Mouse (Mus musculus): ENCODE results near the gene Ctsw. TPM values are rescaled to one million over a fixed set of nuclear protein-coding genes. Genes with fewer than 3 reads are reported as not detected.
A peak's percentile ranks its signal among the peaks of the same experiment; 100 is the strongest.
"Not testable (repeated sequence)": the region's sequence is repeated elsewhere in the genome, so short reads cannot be mapped to it uniquely, and the experiment has no call there.

The Ctsw gene
- polyA plus RNA-seq, 2 experiments = 0.25 to 0.27 TPM

DNA sequence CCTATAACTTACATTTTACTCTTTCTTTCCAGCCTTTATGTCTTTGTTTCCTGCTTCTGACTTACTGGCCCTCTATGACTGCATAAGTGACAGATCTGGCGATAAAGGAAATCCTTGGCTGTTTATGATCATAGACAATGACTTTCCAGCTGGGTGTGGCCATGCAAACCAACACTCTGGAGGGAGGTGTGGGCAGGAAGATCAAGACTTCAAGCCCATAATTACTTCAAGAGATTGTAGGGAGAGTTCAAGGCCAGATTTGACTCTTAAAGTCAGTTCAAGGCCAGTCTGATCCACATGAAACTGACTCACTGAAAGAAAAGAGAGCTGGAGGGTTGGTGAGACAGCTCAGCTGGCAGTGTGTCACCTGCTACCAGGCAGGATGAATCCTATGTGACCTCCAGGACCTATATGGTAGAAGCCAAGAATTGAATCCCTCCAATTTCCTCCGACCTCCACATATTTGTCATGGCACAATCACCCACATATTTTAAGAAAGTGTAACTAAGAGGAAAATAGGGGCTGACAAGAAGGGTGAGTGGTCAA lies 32.1 kb upstream of the Ctsw start:
- WGBS (ENCODE audit: insufficient replicate concordance) = 62% methylated on average over 2 of the region's 2 CpGs
- Histone ChIP-seq H3K27ac (no peak overlapping the region), H3K9me3 (ENCODE audit: control insufficient read depth, low read length) (no peaks in the 10 kb centered on the region), H3K4me3 (ENCODE audit: insufficient read depth in 1 of 2, low read depth in 2 of 2, low read length in 2 of 2) (no peak overlapping the region), H3K36me3 (replicated peaks; ENCODE audit: control insufficient read depth, insufficient read depth, low read depth) (peaks cover 18% of the 10 kb centered on the region), H3K9ac (replicated peaks) (no peak overlapping the region), H3K4me2 (ENCODE audit: low read depth) (no peak overlapping the region), H3K4me1 (replicated peaks; ENCODE audit: control insufficient read depth in 2 of 2, insufficient read depth in 2 of 2, low read length in 1 of 2) (no peaks in the 10 kb centered on the region), H3K27me3 (ENCODE audit: control insufficient read depth, insufficient read depth, low read length) (no peaks in the 10 kb centered on the region)
- DNase-seq (ENCODE audit: low read depth in 3 of 3, low spot score in 3 of 3) (no peak), ATAC-seq (ENCODE audit: insufficient read depth) (no peak)
- TF ChIP-seq EP300 (IDR thresholded peaks at IDR 0.05; ENCODE audit: low read depth) = no peak
- no peak for TF ChIP-seq CTCF (IDR thresholded peaks at IDR 0.05; ENCODE audit: low read depth)

- no peaks in the 10 kb centered on the region for H3K27me3 ChIP-seq (ENCODE audit: control insufficient read depth, insufficient read depth, low read length)
- 92% methylated on average over 16 of the region's 16 CpGs for WGBS (ENCODE audit: insufficient replicate concordance)
- no peak for TF ChIP-seq CTCF (IDR thresholded peaks at IDR 0.05; ENCODE audit: low read depth)
- TF ChIP-seq EP300 (IDR thresholded peaks at IDR 0.05; ENCODE audit: low read depth) = no peak
- no peak for ATAC-seq (ENCODE audit: insufficient read depth)
- peaks cover 50% of the 10 kb centered on the region for H3K36me3 ChIP-seq (replicated peaks; ENCODE audit: control insufficient read depth, insufficient read depth, low read depth)
- H3K4me2 ChIP-seq (ENCODE audit: low read depth) = no peak overlapping the region
- H3K4me1 ChIP-seq (replicated peaks; ENCODE audit: control insufficient read depth in 2 of 2, insufficient read depth in 2 of 2, low read length in 1 of 2) = peaks cover 3 to 4% of the 10 kb centered on the region in 2 experiments; a peak in 3 of 4 replicates
- H3K9ac ChIP-seq (replicated peaks) = no peak overlapping the region
- DNase-seq (ENCODE audit: low read depth in 3 of 3, low spot score in 3 of 3) = no peak
- H3K4me3 ChIP-seq (ENCODE audit: insufficient read depth in 1 of 2, low read depth in 2 of 2, low read length in 2 of 2) = no peak overlapping the region
- H3K27ac ChIP-seq = no peak overlapping the region
- no peaks in the 10 kb centered on the region for H3K9me3 ChIP-seq (ENCODE audit: control insufficient read depth, low read length)
These were observed 27.7 kb upstream of the Ctsw start for GRCm38 (mm10) chr19:5496052-5496370.

DNA sequence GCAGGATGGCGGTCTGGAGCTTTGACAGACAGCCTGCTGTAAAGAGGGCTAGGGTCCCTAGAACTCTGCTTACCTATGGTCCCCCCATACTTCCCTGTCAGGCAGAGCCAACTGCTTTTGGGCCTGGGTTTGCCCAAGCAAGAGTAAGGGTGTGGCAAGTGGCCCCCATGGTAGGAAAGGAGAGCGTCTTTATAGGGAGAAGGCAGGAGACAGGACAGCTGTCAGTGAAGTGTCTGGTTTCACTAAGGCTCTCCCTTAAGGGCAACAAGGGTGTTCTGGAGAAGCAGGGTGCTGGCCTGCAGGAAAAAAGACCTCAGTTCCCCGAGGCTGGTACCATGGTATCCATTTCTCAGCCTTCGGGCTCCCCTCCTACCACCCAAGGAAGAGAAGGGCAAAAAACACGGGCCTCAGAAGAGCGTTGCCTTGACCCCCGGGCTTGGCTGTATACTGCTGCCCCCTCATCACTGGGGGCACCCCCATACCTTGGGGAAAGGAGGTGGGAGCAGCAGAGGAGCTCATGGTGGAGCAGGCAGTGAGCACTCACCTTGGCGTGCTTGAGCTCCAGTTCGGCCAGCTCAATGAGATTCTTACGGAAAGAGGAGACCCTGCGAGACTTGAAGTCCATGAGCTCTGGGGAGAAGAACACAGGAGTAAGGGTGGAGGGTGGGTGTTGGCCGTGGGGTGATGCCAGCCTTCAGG lies 27.2 kb upstream of the Ctsw start:
- ATAC-seq (ENCODE audit: insufficient read depth) = no peak
- H3K27ac ChIP-seq = no peak overlapping the region

DNA sequence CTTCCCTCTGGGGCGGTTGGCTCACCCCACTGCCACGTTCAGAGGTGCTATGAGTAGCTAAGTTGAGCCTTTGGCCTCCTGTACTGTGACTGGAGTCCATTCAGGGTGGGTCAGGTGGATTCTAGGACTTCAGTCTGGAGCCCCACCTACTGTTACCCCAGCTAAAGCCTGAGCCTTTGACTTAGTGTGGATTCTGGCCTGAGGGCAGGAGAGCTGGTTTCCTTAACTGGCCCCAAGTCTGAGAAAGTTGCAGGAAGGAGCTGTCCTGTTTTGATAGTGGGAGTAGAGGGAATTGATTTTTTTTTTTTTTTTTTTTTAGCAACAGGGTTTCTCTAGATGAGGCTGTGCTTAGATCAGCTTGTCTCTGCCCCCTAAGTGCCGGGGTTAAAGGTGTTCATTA lies 26.0 kb upstream of the Ctsw start:
- H3K36me3 ChIP-seq (replicated peaks; ENCODE audit: control insufficient read depth, insufficient read depth, low read depth) = peaks cover 50% of the 10 kb centered on the region
- no peak for TF ChIP-seq EP300 (IDR thresholded peaks at IDR 0.05; ENCODE audit: low read depth)
- no peak for TF ChIP-seq CTCF (IDR thresholded peaks at IDR 0.05; ENCODE audit: low read depth)

More for the DNA sequence above, 27.2 kb upstream of the Ctsw start:
- Histone ChIP-seq H3K36me3 (replicated peaks; ENCODE audit: control insufficient read depth, insufficient read depth, low read depth) (peaks cover 50% of the 10 kb centered on the region), H3K27me3 (ENCODE audit: control insufficient read depth, insufficient read depth, low read length) (no peaks in the 10 kb centered on the region), H3K9ac (replicated peaks) (no peak overlapping the region), H3K4me1 (replicated peaks; ENCODE audit: control insufficient read depth in 2 of 2, insufficient read depth in 2 of 2, low read length in 1 of 2) (peaks cover 3 to 4% of the 10 kb centered on the region in 2 experiments; a peak in 3 of 4 replicates), H3K9me3 (ENCODE audit: control insufficient read depth, low read length) (no peaks in the 10 kb centered on the region), H3K4me3 (ENCODE audit: insufficient read depth in 1 of 2, low read depth in 2 of 2, low read length in 2 of 2) (no peak overlapping the region), H3K4me2 (ENCODE audit: low read depth) (no peak overlapping the region)
- no peak for TF ChIP-seq CTCF (IDR thresholded peaks at IDR 0.05; ENCODE audit: low read depth)
- no peak for TF ChIP-seq EP300 (IDR thresholded peaks at IDR 0.05; ENCODE audit: low read depth)
- no peak for DNase-seq (ENCODE audit: low read depth in 3 of 3, low spot score in 3 of 3)
- 77% methylated on average over 12 of the region's 12 CpGs for WGBS (ENCODE audit: insufficient replicate concordance)

DNA sequence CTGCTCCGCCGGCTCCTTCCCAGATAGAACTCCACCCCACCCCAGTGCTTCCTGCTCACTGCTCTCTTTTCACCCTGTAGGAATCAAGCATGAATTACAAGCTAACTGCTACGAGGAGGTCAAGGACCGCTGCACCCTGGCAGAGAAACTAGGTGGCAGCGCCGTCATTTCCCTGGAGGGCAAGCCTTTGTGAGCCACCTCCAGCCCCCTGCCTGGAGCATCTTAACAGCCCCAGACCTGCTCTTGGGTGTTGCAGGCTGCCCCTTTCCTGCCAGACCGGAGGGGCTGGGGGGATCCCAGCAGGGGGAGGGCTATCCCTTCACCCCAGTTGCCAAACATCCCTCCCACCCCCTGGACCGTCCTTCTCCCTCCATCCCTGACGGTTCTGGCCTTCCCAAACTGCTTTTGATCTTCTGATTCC lies 25.0 kb upstream of the Ctsw start:
- Histone ChIP-seq H3K36me3 (replicated peaks; ENCODE audit: control insufficient read depth, insufficient read depth, low read depth) (peaks cover 50% of the 10 kb centered on the region), H3K4me1 (replicated peaks; ENCODE audit: control insufficient read depth in 2 of 2, insufficient read depth in 2 of 2, low read length in 1 of 2) (peaks cover 11 to 16% of the 10 kb centered on the region in 2 experiments)
- not testable (repeated sequence) for H3K9me3 ChIP-seq (ENCODE audit: control insufficient read depth, low read length); DNase-seq (ENCODE audit: low read depth in 3 of 3, low spot score in 3 of 3); H3K9ac ChIP-seq (replicated peaks); H3K27me3 ChIP-seq (ENCODE audit: control insufficient read depth, insufficient read depth, low read length); ATAC-seq (ENCODE audit: insufficient read depth); H3K4me2 ChIP-seq (ENCODE audit: low read depth); H3K4me3 ChIP-seq (ENCODE audit: insufficient read depth in 1 of 2, low read depth in 2 of 2, low read length in 2 of 2); H3K27ac ChIP-seq
- 81% methylated on average over 9 of the region's 9 CpGs for WGBS (ENCODE audit: insufficient replicate concordance)
- TF ChIP-seq CTCF (IDR thresholded peaks at IDR 0.05; ENCODE audit: low read depth) = 0 out of 2 replicates have a peak, but pooled peaks have one; percentile 12

More for the DNA sequence above, 26.0 kb upstream of the Ctsw start:
- no peak for ATAC-seq (ENCODE audit: insufficient read depth)
- Histone ChIP-seq H3K9me3 (ENCODE audit: control insufficient read depth, low read length) (no peaks in the 10 kb centered on the region), H3K27me3 (ENCODE audit: control insufficient read depth, insufficient read depth, low read length) (no peaks in the 10 kb centered on the region), H3K4me2 (ENCODE audit: low read depth) (no peak overlapping the region), H3K4me1 (replicated peaks; ENCODE audit: control insufficient read depth in 2 of 2, insufficient read depth in 2 of 2, low read length in 1 of 2) (peaks cover 7 to 9% of the 10 kb centered on the region in 2 experiments), H3K27ac (no peak overlapping the region), H3K9ac (replicated peaks) (no peak overlapping the region), H3K4me3 (ENCODE audit: insufficient read depth in 1 of 2, low read depth in 2 of 2, low read length in 2 of 2) (no peak overlapping the region)
- WGBS (ENCODE audit: insufficient replicate concordance) = 81% methylated on average over 3 of the region's 3 CpGs
- no peak for DNase-seq (ENCODE audit: low read depth in 3 of 3, low spot score in 3 of 3)
